Mouse (Mus musculus): Measurements from ENCODE around the gene ccdc198. TPM values are rescaled to one million over a fixed set of nuclear protein-coding genes. Genes with fewer than 3 reads are reported as not detected.
"Not testable (repeated sequence)": the region's sequence is repeated elsewhere in the genome, so short reads cannot be mapped to it uniquely, and the experiment has no call there.

The ccdc198 gene
- 0.20 and 14.7 TPM in 2 replicates for polyA plus RNA-seq (2015; fragmentation: Nextera tagmentation; extraction: Ambion mirVana)

- H3K4me3 ChIP-seq (replicated peaks) = no peak within 1 kb of the TSS
- no peak for ATAC-seq (ENCODE audit: low FRiP score)
- H3K4me2 ChIP-seq = no peak within 1 kb of the TSS
- 45% methylated on average over 5 of the region's 5 CpGs for WGBS
- no peaks in the 10 kb centered on the region for H3K9me3 ChIP-seq (replicated peaks)
- H3K36me3 ChIP-seq = no peaks in the 10 kb centered on the region
- H3K27me3 ChIP-seq (replicated peaks) = no peaks in the 10 kb centered on the region
- no peak within 1 kb of the TSS for H3K27ac ChIP-seq (replicated peaks)
- H3K4me1 ChIP-seq = no peaks in the 10 kb centered on the region
- H3K9ac ChIP-seq (replicated peaks) = no peak within 1 kb of the TSS
These were observed at the start of gene ccdc198 for GRCm38 (mm10) chr14:49245126-49245714. Gene ccdc198 (minus strand): TSS chr14:49245474.

- WGBS = 14% methylated on average over 4 of the region's 4 CpGs
- ATAC-seq (ENCODE audit: low FRiP score) = peak; percentile 69
- H3K4me1 ChIP-seq = peaks cover 9% of the 10 kb centered on the region
These were observed 48.7 kb upstream of the ccdc198 start for GRCm38 (mm10) chr14:49293802-49294449.

GRCm38 (mm10) chr14:49290029-49290745 lies 44.9 kb upstream of the ccdc198 start:
- Histone ChIP-seq H3K27me3 (replicated peaks) (no peaks in the 10 kb centered on the region), H3K9me3 (replicated peaks) (no peaks in the 10 kb centered on the region), H3K4me2 (no peak overlapping the region), H3K9ac (replicated peaks) (no peak overlapping the region), H3K4me3 (replicated peaks) (no peak overlapping the region), H3K36me3 (no peaks in the 10 kb centered on the region), H3K27ac (replicated peaks) (no peak overlapping the region), H3K4me1 (peaks cover 9% of the 10 kb centered on the region)
- 76% methylated on average over 3 of the region's 3 CpGs for WGBS
- no peak for ATAC-seq (ENCODE audit: low FRiP score)

More at GRCm38 (mm10) chr14:49293802-49294449, 48.7 kb upstream of the ccdc198 start:
- Histone ChIP-seq H3K27me3 (replicated peaks) (no peaks in the 10 kb centered on the region), H3K27ac (replicated peaks) (peak overlapping the region; percentile 33; the same call in 1 of the 2 replicates), H3K4me3 (replicated peaks) (no peak overlapping the region), H3K36me3 (no peaks in the 10 kb centered on the region), H3K9me3 (replicated peaks) (no peaks in the 10 kb centered on the region), H3K4me2 (no peak overlapping the region), H3K9ac (replicated peaks) (no peak overlapping the region)

GRCm38 (mm10) chr14:49283784-49284655 lies 38.7 kb upstream of the ccdc198 start:
- Histone ChIP-seq H3K4me3 (replicated peaks) (no peak overlapping the region), H3K9me3 (replicated peaks) (no peaks in the 10 kb centered on the region), H3K4me1 (no peaks in the 10 kb centered on the region), H3K27me3 (replicated peaks) (no peaks in the 10 kb centered on the region), H3K9ac (replicated peaks) (no peak overlapping the region), H3K4me2 (no peak overlapping the region), H3K27ac (replicated peaks) (no peak overlapping the region), H3K36me3 (no peaks in the 10 kb centered on the region)
- ATAC-seq (ENCODE audit: low FRiP score) = no peak
- 86% methylated on average over 7 of the region's 7 CpGs for WGBS

- no peaks in the 10 kb centered on the region for H3K9me3 ChIP-seq (replicated peaks)
- no peaks in the 10 kb centered on the region for H3K4me1 ChIP-seq
- H3K9ac ChIP-seq (replicated peaks) = no peak overlapping the region
- no peaks in the 10 kb centered on the region for H3K27me3 ChIP-seq (replicated peaks)
- no peak for ATAC-seq (ENCODE audit: low FRiP score)
- 87% methylated on average over 6 of the region's 6 CpGs for WGBS
- H3K36me3 ChIP-seq = no peaks in the 10 kb centered on the region
- H3K4me3 ChIP-seq (replicated peaks) = no peak overlapping the region
- H3K4me2 ChIP-seq = no peak overlapping the region
- H3K27ac ChIP-seq (replicated peaks) = no peak overlapping the region
These were observed 33.6 kb upstream of the ccdc198 start for GRCm38 (mm10) chr14:49278880-49279279.

GRCm38 (mm10) chr14:49278479-49278878 lies 33.2 kb upstream of the ccdc198 start:
- H3K4me1 ChIP-seq; H3K4me3 ChIP-seq (replicated peaks); H3K9ac ChIP-seq (replicated peaks); H3K36me3 ChIP-seq; H3K27ac ChIP-seq (replicated peaks); ATAC-seq (ENCODE audit: low FRiP score); H3K27me3 ChIP-seq (replicated peaks); H3K4me2 ChIP-seq; H3K9me3 ChIP-seq (replicated peaks): not testable (repeated sequence)
- WGBS = 87% methylated on average over 9 of the region's 9 CpGs

- Histone ChIP-seq H3K27me3 (replicated peaks) (no peaks in the 10 kb centered on the region), H3K9me3 (replicated peaks) (no peaks in the 10 kb centered on the region), H3K9ac (replicated peaks) (no peak overlapping the region), H3K4me2 (no peak overlapping the region), H3K4me1 (no peaks in the 10 kb centered on the region), H3K27ac (replicated peaks) (no peak overlapping the region), H3K4me3 (replicated peaks) (no peak overlapping the region), H3K36me3 (no peaks in the 10 kb centered on the region)
- WGBS = 67% methylated on average over 3 of the region's 3 CpGs
- no peak for ATAC-seq (ENCODE audit: low FRiP score)
These were observed 32.4 kb upstream of the ccdc198 start for GRCm38 (mm10) chr14:49277642-49278041.

- H3K4me2 ChIP-seq = no peak overlapping the region
- H3K36me3 ChIP-seq = no peaks in the 10 kb centered on the region
- H3K9ac ChIP-seq (replicated peaks) = no peak overlapping the region
- H3K4me3 ChIP-seq (replicated peaks) = no peak overlapping the region
- ATAC-seq (ENCODE audit: low FRiP score) = no peak
- H3K4me1 ChIP-seq = no peaks in the 10 kb centered on the region
- WGBS = 35% methylated on average over 2 of the region's 2 CpGs
- no peak overlapping the region for H3K27ac ChIP-seq (replicated peaks)
- no peaks in the 10 kb centered on the region for H3K9me3 ChIP-seq (replicated peaks)
- no peaks in the 10 kb centered on the region for H3K27me3 ChIP-seq (replicated peaks)
These were observed 30.1 kb upstream of the ccdc198 start for GRCm38 (mm10) chr14:49275376-49275775.

GRCm38 (mm10) chr14:49265286-49266002 lies 20.2 kb upstream of the ccdc198 start:
- H3K4me2 ChIP-seq = no peak overlapping the region
- no peak overlapping the region for H3K4me3 ChIP-seq (replicated peaks)
- ATAC-seq (ENCODE audit: low FRiP score) = no peak
- 87% methylated on average over 5 of the region's 5 CpGs for WGBS
- H3K27me3 ChIP-seq (replicated peaks) = no peaks in the 10 kb centered on the region
- H3K27ac ChIP-seq (replicated peaks) = no peak overlapping the region
- H3K9me3 ChIP-seq (replicated peaks) = no peaks in the 10 kb centered on the region
- H3K4me1 ChIP-seq = no peaks in the 10 kb centered on the region
- H3K36me3 ChIP-seq = no peaks in the 10 kb centered on the region
- H3K9ac ChIP-seq (replicated peaks) = no peak overlapping the region

- H3K36me3 ChIP-seq = no peaks in the 10 kb centered on the region
- no peak overlapping the region for H3K4me2 ChIP-seq
- no peaks in the 10 kb centered on the region for H3K27me3 ChIP-seq (replicated peaks)
- WGBS = 23% methylated on average over 1 of the region's 1 CpGs
- no peak overlapping the region for H3K9ac ChIP-seq (replicated peaks)
- H3K27ac ChIP-seq (replicated peaks) = no peak overlapping the region
- no peaks in the 10 kb centered on the region for H3K9me3 ChIP-seq (replicated peaks)
- H3K4me1 ChIP-seq = peaks cover 3% of the 10 kb centered on the region
- H3K4me3 ChIP-seq (replicated peaks) = no peak overlapping the region
- ATAC-seq (ENCODE audit: low FRiP score) = no peak
These were observed 3.8 kb downstream of the ccdc198 start for GRCm38 (mm10) chr14:49241522-49241921.

- H3K36me3 ChIP-seq = no peaks in the 10 kb centered on the region
- H3K9ac ChIP-seq (replicated peaks) = no peak overlapping the region
- no peaks in the 10 kb centered on the region for H3K9me3 ChIP-seq (replicated peaks)
- H3K27me3 ChIP-seq (replicated peaks) = no peaks in the 10 kb centered on the region
- no peak overlapping the region for H3K27ac ChIP-seq (replicated peaks)
- WGBS = 40% methylated on average over 11 of the region's 11 CpGs
- H3K4me3 ChIP-seq (replicated peaks) = no peak overlapping the region
- peaks cover 3% of the 10 kb centered on the region for H3K4me1 ChIP-seq
- peak; percentile 92 for ATAC-seq (ENCODE audit: low FRiP score)
- no peak overlapping the region for H3K4me2 ChIP-seq
These were observed 7.1 kb downstream of the ccdc198 start for GRCm38 (mm10) chr14:49238206-49238605.

Measured in neural tube, embryonic 15.5 days (tissue).